ENCODE assay signal across 8 mouse cellular contexts in the genomic region with DNA sequence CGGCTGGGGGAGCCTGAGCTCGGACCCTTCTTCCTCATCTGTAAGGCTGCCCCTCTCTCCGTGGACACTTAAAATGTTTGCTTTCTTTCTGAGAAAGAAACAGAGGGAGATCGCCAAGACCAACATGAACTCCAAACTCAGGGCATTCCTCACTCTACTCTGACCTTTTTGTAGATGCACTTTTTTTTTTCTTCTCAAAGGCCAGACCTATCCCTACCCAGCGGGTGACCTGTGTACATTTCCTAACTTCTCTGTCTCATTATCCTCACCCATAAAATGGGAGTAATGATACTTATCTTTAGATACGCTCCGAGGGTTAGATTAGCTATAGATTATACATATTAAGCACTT.
DNase-seq lines count a peak whose midpoint lies in the region; ATAC-seq and TF ChIP-seq lines count a peak whose summit lies in the region.

No protein-coding gene starts in this region.

- TF ChIP-seq CTCF in bone marrow, adult 2 months (IDR thresholded peaks at IDR 0.05; ENCODE audit: control insufficient read depth, insufficient read depth, low read length): no peak

- H3K9ac ChIP-seq in heart, embryonic 16.5 days (ENCODE audit: low read length): peak overlapping the region; percentile 70
- peak overlapping the region; percentile 71 for H3K9ac ChIP-seq in hindbrain, embryonic 15.5 days
- H3K9ac ChIP-seq in midbrain, embryonic 13.5 days (replicated peaks): peak overlapping the region; percentile 75

- no peak for DNase-seq in heart, postnatal 14 days
- DNase-seq in cerebellum, postnatal 14 days: no peak
- DNase-seq in adrenal gland, postnatal 4 days (ENCODE audit: low spot score in 2 of 2): no peak
- no peak for DNase-seq in adrenal gland, adult 8-10 months

- peak overlapping the region; percentile 52 for H3K4me3 ChIP-seq in heart, embryonic 16.5 days (ENCODE audit: low read length)
- peak overlapping the region; percentile 75 for H3K4me3 ChIP-seq in bone marrow, adult 2 months (replicated peaks; ENCODE audit: control insufficient read depth, low read depth, low read length)
- H3K4me3 ChIP-seq in hindbrain, embryonic 15.5 days: peak overlapping the region; percentile 64
- peak overlapping the region; percentile 56 for H3K4me3 ChIP-seq in midbrain, embryonic 13.5 days (replicated peaks)

- WGBS in heart, embryonic 16.5 days: 20% methylated on average over 7 of the region's 7 CpGs
- 16% methylated on average over 7 of the region's 7 CpGs for WGBS in bone marrow, adult 2 months
- 23% methylated on average over 7 of the region's 7 CpGs for WGBS in hindbrain, embryonic 15.5 days
- 30% methylated on average over 7 of the region's 7 CpGs for WGBS in midbrain, embryonic 13.5 days

- TF ChIP-seq POLR2A in bone marrow, adult 2 months (IDR thresholded peaks at IDR 0.05; ENCODE audit: borderline replicate concordance, control insufficient read depth, low read depth, low read length): no peak

- peaks cover 21% of the 10 kb centered on the region for H3K4me1 ChIP-seq in heart, embryonic 16.5 days (ENCODE audit: control insufficient read depth, insufficient read depth, low read length)
- peaks cover 5% of the 10 kb centered on the region for H3K4me1 ChIP-seq in bone marrow, adult 2 months (ENCODE audit: control insufficient read depth, insufficient read depth, low read length)
- H3K4me1 ChIP-seq in hindbrain, embryonic 15.5 days (replicated peaks): peaks cover 4% of the 10 kb centered on the region; the same call in 1 of the 2 replicates
- H3K4me1 ChIP-seq in midbrain, embryonic 13.5 days (replicated peaks): peaks cover 14% of the 10 kb centered on the region

- H3K9me3 ChIP-seq in heart, embryonic 16.5 days (replicated peaks; ENCODE audit: control insufficient read depth, low read length): no peaks in the 10 kb centered on the region
- no peaks in the 10 kb centered on the region for H3K9me3 ChIP-seq in hindbrain, embryonic 15.5 days
- H3K9me3 ChIP-seq in midbrain, embryonic 13.5 days: no peaks in the 10 kb centered on the region

- no peaks in the 10 kb centered on the region for H3K27me3 ChIP-seq in heart, embryonic 16.5 days (ENCODE audit: control insufficient read depth, insufficient read depth, low read length)
- no peaks in the 10 kb centered on the region for H3K27me3 ChIP-seq in hindbrain, embryonic 15.5 days
- H3K27me3 ChIP-seq in midbrain, embryonic 13.5 days: 0 out of 2 replicates have a peak, but pooled peaks cover 4% of the 10 kb centered on the region

- intact Hi-C loops in heart, postnatal 14 days (cut with DNase I): loop anchor here (2.0 to 5.0 kb wide), 2 partner anchors 109 to 706 kb away; partner anchors contain the start of gene Jun

- peak overlapping the region; percentile 57 for H3K4me2 ChIP-seq in heart, embryonic 16.5 days (ENCODE audit: low read depth, low read length)
- H3K4me2 ChIP-seq in hindbrain, embryonic 15.5 days: peak overlapping the region; percentile 89
- H3K4me2 ChIP-seq in midbrain, embryonic 13.5 days (replicated peaks): peak overlapping the region; percentile 77

- H3K27ac ChIP-seq in heart, embryonic 16.5 days (ENCODE audit: low read length): peak overlapping the region; percentile 88
- H3K27ac ChIP-seq in bone marrow, adult 2 months (ENCODE audit: control insufficient read depth, insufficient read depth, low read depth, low read length, poor library complexity): peak overlapping the region; percentile 98
- H3K27ac ChIP-seq in hindbrain, embryonic 15.5 days (replicated peaks): peak overlapping the region; percentile 85
- peak overlapping the region; percentile 77 for H3K27ac ChIP-seq in midbrain, embryonic 13.5 days

- ATAC-seq in heart, embryonic 16.5 days (replicated peaks; ENCODE audit: extremely low read depth, insufficient read depth, low FRiP score): no peak
- no peak; the same call in 1 of the 2 replicates for ATAC-seq in hindbrain, embryonic 15.5 days (ENCODE audit: low FRiP score, low read depth)
- ATAC-seq in midbrain, embryonic 13.5 days: no peak

- no peaks in the 10 kb centered on the region for H3K36me3 ChIP-seq in heart, embryonic 16.5 days (ENCODE audit: control insufficient read depth, insufficient read depth)
- H3K36me3 ChIP-seq in hindbrain, embryonic 15.5 days: no peaks in the 10 kb centered on the region
- no peaks in the 10 kb centered on the region for H3K36me3 ChIP-seq in midbrain, embryonic 13.5 days
